Mouse (Mus musculus): ENCODE data around the gene Naa10. TPM values are rescaled to one million over a fixed set of nuclear protein-coding genes. Genes with fewer than 3 reads are reported as not detected.

Naa10 gene
- total RNA-seq, 2 experiments from 2014 or later = 159 to 215 TPM

DNA sequence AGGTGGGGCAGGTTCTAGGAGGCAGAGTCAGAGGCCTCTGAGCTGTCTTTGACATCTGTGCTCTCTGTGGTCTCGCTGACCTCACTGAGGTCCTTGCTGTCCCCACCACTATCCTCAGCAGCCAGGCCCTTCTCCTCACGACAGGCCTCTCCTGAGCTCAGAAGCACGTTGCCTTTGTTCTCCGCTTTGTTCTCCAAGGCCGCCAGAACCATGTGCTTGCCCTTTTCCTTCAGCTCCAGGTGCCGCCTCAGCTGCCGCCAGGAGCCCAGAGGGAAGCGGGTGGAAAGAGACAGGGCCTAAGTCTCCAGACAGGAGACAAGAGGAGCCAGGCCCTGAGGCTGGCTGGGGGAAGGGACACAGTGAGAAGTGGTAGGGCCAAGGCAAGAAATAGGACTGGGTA is 4.8 kb downstream of the Naa10 start:
- ATAC-seq (replicated peaks; ENCODE audit: poor library complexity, severe bottlenecking) = no peak

DNA sequence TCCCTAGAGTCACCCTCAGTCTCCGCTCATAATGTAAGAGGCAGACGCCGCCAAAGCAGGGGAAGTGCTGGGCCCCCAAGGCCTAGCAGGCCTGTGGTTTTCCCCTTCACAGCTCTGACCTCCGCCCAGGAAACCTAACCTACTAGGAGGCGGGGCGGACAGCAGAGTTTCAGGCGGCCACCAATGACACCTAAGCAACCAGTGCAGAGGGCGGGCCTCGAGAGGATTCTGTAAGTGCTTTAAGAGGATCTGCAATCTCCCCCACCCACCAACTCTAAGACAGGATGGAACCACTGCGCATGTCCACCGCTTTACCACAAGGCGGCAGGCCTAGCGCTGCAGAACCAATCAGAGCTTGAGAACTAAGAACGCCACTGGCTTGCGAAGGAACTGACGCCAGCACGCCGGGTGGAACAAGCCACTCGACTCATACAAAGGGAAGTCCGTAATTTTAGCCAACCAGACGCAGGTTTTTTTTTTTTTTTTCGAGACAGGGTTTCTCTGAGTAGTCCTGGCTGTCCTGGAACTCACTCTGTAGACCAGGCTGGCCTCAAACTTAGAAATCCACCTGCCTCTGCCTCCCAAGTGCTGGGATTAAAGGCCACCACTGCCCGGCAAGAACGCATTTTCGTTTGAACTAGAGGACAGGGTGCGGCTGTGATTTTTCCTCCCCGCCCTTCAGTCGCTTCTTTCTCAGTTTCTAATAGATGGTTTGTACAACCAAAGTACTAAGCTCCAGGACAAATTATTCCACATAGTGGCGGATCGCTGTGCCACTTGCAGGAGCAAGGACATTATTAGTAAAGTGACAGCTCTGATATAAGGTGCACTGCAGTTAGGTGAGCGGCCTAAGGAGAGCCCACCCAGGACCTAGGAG is 6.7 kb downstream of the Naa10 start:
- peak; percentile 82 for ATAC-seq (replicated peaks; ENCODE audit: poor library complexity, severe bottlenecking)

DNA sequence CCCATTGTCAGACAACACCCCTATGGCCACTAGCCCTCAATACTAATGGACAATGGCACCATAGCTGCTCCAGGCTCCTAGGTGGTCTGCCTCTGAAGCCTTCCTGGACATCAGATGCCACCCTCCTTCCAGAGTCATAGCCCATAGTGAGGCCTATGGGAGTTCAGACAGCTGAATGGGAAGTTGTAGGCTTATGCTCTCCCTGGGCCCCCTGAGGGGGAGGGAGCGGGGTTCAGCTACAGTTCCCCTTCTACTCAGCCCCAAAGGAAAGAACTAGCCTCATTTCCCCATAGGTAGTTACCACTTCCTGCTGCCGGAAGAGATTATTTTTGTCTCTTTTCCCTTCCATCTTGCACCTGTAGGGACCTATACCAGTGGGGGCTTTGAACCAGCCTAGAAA is 10.2 kb downstream of the Naa10 start:
- peak; percentile 66 for ATAC-seq (replicated peaks; ENCODE audit: poor library complexity, severe bottlenecking)

DNA sequence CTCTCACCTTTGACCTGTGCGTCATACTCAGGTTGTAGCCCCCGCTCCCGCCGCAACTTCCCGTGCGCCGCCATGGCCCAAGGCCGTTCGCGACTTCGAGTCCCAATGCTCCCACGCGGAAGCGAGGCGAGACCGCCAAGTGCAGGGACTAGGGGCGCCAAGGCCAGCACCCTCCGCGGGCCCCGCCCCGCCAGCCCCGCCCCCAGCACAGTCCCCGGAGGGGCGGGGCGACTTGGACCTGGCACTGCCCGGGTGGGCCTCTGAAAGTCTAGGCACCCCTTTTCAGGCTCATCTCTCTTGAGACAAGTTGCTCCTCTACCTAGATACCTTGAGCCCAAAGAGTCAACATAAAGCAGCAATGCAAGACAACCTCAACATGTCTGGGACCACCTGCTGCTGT is 10.6 kb downstream of the Naa10 start:
- peak; percentile 28 for ATAC-seq (replicated peaks; ENCODE audit: poor library complexity, severe bottlenecking)

DNA sequence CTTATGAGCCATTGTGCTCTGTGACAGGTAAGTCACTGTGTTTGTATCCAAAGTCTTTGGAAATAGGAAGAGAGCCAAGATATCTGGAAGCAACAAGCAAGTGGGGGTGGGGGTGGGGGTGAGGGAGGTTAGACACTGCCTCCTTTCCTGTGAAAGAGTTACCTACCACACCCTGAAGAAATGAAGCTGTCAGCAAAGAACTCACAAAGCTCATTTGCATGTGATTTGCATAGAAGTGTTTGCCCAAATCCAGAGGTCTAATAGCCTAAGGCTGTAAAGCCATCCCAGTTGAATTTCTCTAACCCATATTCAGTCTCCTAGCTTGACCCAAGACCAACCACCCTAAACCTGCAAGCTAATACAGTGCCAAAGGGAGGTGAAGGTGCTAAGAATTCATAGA is 11.3 kb downstream of the Naa10 start:
- no peak for ATAC-seq (replicated peaks; ENCODE audit: poor library complexity, severe bottlenecking)

DNA sequence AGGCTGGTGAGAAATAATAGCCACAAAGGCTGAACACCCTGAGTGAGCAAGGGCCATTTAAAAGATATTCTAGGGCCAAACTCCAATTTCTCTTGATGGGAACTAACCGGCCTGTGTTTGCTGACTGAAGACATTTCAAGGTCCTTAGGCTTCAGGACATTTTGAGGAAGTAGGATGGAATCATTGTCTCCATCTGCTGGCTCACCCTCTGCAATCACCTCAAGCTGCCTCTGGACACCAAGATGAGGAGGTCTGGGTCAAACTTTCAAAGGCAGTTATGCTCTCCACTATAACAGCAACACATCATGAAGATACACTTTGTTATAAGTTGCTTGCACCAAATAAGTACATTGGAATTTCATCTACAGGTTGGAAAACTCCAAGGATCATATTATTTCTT is 11.7 kb downstream of the Naa10 start:
- ATAC-seq (replicated peaks; ENCODE audit: poor library complexity, severe bottlenecking) = no peak

DNA sequence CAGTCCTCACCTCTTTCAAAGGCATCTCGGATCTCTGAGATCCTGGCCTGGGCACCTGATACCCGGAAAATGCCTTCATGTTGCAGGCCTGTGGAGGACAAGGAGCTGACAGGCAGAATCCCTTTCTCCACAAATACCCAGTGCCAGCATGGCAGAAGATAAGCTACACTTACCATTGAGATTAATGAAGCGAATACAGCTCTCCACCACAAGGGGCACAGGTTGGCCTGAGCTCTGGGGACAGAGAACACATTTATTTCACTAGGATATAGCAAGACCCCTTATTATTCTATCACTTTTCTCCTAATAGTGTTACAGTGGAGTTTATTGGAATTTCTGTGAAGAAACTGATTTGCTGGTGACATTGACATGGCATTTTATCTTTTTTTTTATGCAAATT is 23.8 kb downstream of the Naa10 start:
- ATAC-seq (replicated peaks; ENCODE audit: poor library complexity, severe bottlenecking) = no peak

DNA sequence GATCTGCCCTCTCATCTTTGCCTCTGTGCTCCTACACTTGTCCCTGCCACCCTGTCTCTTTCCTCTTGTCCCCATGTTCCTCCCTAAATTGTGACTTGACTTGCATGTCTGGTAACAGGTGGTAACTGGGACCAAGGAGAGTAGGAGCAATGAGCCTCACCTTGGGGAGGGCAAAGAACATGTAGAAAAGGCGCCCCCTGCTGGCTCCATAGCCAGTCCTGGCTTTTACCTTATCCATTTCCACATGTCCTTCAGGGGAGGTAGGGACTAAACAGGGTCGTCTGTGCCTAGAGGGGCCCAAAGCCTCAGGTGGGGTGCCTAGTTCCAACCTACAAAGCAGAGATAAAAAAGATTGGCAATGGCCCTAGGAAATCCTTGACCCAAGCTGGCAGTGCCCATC is 26.0 kb downstream of the Naa10 start, which contains the start of gene L1cam:
L1cam (minus strand) TSS at position 387 of the 400 bp plus-strand sequence.
- ATAC-seq (replicated peaks; ENCODE audit: poor library complexity, severe bottlenecking) = peak; percentile 30; the same call in 1 of the 2 replicates

DNA sequence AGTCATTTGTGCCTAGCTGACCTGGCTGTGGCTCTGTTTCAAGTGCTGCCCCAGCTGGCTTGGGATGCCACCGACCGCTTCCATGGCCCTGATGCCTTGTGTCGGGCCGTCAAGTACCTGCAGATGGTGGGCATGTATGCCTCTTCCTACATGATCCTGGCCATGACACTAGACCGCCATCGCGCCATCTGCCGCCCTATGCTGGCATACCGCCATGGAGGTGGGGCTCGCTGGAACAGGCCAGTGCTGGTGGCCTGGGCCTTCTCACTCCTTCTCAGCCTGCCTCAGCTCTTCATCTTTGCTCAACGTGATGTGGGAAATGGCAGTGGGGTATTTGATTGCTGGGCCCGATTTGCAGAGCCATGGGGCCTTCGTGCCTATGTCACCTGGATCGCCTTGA is 28.9 kb downstream of the Naa10 start:
- no peak for ATAC-seq (replicated peaks; ENCODE audit: poor library complexity, severe bottlenecking)

DNA sequence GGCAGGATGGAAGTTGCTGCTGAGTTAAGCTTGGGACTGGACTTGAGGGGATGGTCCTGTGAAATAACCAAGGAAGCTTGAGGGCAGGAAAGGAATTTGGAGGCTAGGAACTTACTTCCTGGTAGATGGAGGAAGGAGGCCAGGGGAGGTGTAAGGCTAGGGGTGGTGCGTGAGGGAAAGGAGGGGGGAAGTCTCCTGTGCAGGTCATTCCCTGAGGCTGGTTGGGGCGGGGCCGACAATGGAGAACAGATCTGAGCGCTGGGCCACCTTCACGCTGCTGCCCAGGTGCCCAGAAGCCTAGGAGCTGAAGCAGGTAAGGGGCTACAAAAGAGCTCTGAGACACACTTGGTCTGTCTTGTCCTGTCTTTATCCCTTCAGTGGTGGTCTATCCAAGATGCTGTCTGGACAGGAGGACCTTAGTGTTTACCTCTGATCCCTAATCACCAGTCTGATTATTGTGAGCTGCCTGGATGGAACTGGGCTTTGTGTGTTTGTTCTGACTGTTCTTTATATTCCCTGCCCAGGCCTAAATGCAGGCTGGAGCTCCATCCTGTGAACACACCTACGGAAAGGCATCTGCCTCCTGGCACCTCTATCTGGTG is 30.1 kb downstream of the Naa10 start, which contains the start of gene Avpr2:
Avpr2 (plus strand) TSS at position 552 of the 602 bp plus-strand sequence.
- no peak for ATAC-seq (replicated peaks; ENCODE audit: poor library complexity, severe bottlenecking)

DNA sequence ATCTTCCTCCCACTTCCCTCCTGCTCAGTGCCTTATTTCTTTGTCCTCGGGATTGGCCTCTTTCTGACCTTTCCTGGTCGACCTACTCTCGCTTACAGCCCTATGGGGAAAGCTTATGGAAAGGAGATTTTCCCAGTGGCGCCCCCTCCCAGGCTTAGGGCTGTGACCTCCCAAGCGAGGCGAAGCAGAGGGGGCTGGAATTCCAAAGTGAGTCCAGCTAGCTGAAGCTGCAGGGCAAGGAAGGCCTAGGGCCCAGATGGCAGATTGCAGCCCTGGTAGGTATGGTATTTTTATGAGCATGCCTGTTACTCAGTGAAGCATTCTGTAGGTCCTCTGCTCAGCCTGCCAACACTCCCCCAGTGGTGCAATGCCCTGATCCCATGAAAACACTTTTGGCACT is 40.3 kb downstream of the Naa10 start:
- no peak for ATAC-seq (replicated peaks; ENCODE audit: poor library complexity, severe bottlenecking)

DNA sequence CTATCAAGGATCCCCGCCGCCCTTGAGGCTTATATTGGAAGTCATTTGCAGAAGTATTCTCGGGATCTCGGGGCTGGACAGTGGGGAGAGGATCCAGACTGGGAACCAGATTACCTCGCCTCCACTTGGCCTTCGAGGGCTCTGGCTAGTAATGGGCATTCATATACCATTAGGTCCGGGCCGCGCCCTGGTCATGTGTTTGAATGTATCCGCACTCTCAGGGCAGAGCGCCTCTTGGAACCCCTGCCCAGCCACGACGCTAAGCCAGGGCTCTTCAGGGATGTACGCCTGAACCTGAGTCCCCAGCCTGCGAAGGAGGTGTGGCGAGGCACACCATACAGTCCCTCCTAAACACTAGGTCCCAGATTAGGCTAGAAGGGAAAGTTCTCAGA is 40.7 kb downstream of the Naa10 start:
- peak; percentile 22; the same call in 1 of the 2 replicates for ATAC-seq (replicated peaks; ENCODE audit: poor library complexity, severe bottlenecking)

DNA sequence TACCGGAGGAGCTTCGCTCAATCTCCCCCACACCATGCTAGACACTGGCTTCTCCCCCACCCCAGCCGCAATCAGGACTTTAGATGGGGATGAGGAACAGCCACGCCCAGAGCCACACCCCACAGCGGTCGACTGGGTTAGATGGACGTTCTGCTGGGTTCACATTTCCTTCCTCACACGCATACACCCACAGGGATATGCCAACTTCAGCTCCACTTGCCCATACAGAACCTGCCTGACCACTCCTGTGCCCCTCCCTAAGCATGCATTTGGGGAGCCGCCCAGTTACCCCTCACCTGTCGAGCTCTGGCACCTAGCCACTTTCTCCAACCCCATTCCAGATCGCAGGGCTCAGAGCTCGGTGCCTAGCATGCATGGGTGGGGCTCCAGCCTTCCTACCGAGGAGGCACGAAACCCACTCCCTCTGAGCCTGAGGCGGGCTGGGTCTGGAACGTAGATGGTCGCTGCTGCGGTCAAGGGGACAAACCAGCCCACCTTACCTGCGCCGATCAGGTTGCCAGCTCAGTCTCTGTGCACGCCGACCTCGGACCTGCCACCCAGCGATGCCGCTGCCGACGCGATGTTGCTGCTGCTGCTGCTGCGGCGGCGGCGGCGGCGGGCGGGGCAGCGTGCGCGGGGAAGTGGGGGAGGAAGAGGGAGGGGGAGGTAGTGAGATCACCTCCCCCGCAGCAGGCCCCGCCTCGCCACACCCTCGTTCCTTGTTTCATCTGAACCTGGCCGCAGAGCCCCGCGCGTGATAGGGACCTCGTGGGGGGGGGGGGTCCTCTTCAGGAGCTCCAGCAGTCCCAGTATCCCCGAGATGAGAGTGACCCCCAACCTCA is 41.3 kb downstream of the Naa10 start:
- ATAC-seq (replicated peaks; ENCODE audit: poor library complexity, severe bottlenecking) = peak; percentile 75

DNA sequence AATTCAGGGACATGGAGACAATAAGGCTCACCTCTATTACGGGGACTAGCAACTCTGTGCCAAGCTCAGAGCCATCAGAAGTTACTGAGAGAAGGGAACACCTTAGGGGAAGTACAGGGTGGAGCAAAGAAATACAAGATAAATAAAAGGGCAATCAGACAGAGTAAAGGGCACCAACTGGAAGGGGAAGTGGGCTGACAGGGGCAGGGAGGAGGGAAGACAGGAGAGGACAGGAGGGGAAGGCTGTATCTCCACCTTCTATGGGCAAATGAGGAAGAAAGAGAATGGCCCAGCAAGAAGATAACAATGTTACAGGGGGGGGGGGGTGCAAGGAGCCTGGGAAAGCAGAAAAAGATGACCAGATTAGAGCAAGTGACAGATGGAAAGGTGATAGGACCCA is 44.7 kb downstream of the Naa10 start:
- ATAC-seq (replicated peaks; ENCODE audit: poor library complexity, severe bottlenecking) = peak; percentile 72

DNA sequence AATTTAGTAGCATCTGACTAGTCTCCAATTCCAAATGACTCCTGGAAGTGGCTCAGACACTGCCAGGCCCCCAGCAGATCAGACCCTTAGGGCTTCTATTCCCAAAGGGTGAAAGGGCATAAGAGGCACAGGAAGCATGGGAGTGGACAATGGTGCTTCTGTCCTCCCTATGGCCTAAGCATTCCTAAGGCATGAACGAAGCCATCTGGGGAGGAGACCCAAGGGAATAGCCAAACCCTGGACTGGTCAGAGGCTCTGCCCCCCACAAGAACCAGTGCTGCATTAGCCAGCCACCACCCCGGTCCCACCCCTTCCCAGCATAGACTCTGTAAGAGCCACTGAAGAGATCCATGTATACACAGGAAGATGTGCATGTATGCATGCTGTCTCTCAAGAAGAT is 45.9 kb downstream of the Naa10 start:
- ATAC-seq (replicated peaks; ENCODE audit: poor library complexity, severe bottlenecking) = no peak

DNA sequence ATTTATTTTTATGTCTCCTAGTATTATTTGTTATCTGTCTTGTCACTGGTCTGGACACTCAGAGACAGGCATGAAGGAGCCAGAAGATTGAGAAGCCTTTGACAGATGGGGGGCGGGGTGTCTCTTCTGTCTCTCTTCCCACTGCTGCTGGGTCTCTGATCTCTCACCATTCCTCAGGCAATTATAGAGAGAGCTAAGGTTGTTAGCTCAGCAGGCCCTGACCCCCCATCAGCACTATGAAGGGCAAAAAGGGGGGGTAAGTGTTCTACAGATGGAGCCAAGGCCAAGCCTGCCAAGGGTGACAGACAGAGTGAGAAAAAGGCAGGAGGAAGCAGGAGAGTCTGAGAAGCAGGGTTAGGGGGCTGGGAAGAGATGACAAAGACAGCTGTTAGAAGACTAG is 49.8 kb downstream of the Naa10 start:
- no peak for ATAC-seq (replicated peaks; ENCODE audit: poor library complexity, severe bottlenecking)

DNA sequence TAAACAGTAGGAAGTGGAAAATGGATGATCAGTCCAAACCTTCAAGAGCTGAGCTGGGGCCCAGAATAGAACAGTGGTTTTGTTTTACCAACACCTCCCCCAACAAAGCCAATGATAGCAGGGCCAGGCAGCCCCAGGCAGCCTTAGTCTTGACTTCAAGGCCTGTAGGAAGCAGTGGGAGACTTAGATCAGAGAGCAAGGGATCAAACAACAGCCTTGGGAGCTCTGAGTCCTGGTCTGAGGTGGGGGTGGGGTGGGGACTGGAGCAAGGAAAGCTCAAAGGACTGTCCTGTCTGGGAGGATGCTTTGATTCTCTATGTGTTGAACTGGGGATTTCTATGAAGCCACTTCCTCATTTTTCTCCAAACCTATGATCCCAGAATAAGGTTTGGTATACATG is 50.3 kb downstream of the Naa10 start:
- ATAC-seq (replicated peaks; ENCODE audit: poor library complexity, severe bottlenecking) = no peak

DNA sequence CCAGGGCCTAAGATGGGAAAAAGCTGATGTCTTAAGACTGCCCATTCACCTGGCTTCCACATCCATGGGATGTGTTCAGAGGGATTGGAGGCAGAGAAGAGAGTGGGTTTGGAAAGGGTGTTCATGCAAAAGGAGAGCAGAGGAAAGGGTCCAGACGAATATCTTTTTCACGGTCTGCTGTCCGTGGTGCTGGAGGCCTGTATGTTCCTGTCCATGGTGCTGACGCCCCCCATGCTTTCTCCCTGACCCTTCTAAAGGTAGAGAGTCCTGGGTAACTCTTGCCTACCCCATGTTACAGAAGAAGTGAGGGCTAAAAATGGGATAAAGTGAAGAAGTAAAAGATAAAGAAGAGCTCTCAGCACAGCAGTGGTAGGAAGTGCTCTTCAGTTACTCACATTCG is 52.4 kb downstream of the Naa10 start:
- ATAC-seq (replicated peaks; ENCODE audit: poor library complexity, severe bottlenecking) = peak; percentile 82

DNA sequence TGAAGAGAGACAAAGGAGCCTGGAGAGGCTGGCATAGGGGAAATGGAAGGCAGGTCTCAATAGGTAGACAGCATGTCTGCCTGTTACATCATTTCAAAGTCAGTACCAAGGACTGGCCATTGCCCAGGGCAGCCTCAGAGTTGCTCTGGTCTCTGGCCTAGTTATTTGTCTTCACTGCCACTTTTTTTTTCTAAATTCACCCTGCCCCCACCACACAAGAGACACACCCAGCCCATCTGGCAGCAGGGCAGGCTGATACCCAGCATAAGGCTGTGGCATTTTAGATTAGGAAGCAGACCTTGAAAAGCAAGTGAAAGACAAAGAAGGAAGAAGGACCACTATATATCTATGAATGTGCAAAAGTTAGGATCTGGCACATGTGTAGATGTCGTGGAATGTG is 53.9 kb downstream of the Naa10 start:
- no peak for ATAC-seq (replicated peaks; ENCODE audit: poor library complexity, severe bottlenecking)

DNA sequence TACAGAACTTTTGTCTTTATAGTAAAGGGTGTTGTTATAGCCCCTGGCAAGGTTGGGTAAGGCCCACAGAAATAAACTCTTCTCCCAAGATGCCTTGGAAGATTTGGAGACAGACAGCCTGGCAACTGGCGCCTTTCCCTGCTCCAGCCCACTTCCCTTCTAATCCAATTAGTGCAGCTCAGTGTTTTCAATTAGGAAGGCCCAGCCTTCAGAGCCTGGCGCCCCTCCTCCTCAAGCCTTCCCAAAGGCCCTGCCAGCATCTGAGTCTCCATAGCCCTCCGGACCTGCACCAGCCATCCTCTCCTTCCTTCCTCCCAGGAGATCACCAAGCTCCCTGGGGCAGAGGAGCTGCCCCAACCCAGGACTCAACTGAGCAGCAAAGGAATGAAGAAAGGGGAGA is 54.5 kb downstream of the Naa10 start:
- no peak for ATAC-seq (replicated peaks; ENCODE audit: poor library complexity, severe bottlenecking)

Measured in granulocyte monocyte progenitor cell, adult 5-6 weeks (primary cell).